Mouse (Mus musculus) MEL (cell line): ENCODE measurements around the gene Thumpd2. TPM values are rescaled to one million over a fixed set of nuclear protein-coding genes. Genes with fewer than 3 reads are reported as not detected.

Experiments
- DNase-seq: peaks from one replicate; pipeline ENCODE4 v3.0.0; 2011; ENCODE audit warnings: low read depth, low spot score
- H3K27ac ChIP-seq: 2 replicates; pipeline ENCODE4 v1.5.1; 2012; ENCODE audit warnings: low read depth, mild to moderate bottlenecking, control low read depth, low read length, moderate library complexity; ENCODE audit not compliant: control insufficient read depth
- H3K27me3 ChIP-seq, 2 experiments: fragments of 150-350 bp in 1 of 2; sonication (generic) in 1 of 2; 2 replicates each; pipeline ENCODE4 v1.6.1; 2012; ENCODE audit warnings: low read length in 2 of 2, mild to moderate bottlenecking in 2 of 2, improper control_type of control experiment in 1 of 2, moderate library complexity in 1 of 2; ENCODE audit not compliant: insufficient read depth in 2 of 2, control insufficient read depth in 1 of 2
- H3K36me3 ChIP-seq, 2 experiments: 2 replicates each; pipeline ENCODE4 v1.6.1; 2012 to 2014; ENCODE audit warnings: low read length in 2 of 2, improper control_type of control experiment in 1 of 2, inconsistent platforms in 1 of 2, mild to moderate bottlenecking in 1 of 2; ENCODE audit not compliant: insufficient read depth in 2 of 2, control insufficient read depth in 1 of 2
- H3K4me1 ChIP-seq, 2 experiments: fragments of 150-350 bp in 1 of 2; sonication (generic) in 1 of 2; 2 replicates each; pipeline ENCODE4 v1.6.1; 2012; ENCODE audit warnings: low read length in 2 of 2, improper control_type of control experiment in 1 of 2, mild to moderate bottlenecking in 1 of 2; ENCODE audit not compliant: insufficient read depth in 2 of 2, control insufficient read depth in 1 of 2
- H3K4me3 ChIP-seq, 2 experiments: fragments of 150-350 bp in 1 of 2; sonication (generic) in 1 of 2; 2 replicates each; pipeline ENCODE4 v1.5.1; 2012; ENCODE audit warnings: low read depth in 2 of 2, low read length in 2 of 2, mild to moderate bottlenecking in 2 of 2, moderate library complexity in 2 of 2, control low read depth in 1 of 2, improper control_type of control experiment in 1 of 2; ENCODE audit not compliant: control insufficient read depth in 1 of 2, insufficient read depth in 1 of 2
- H3K79me2 ChIP-seq: 2 replicates; pipeline ENCODE4 v1.6.1; 2012; ENCODE audit warnings: mild to moderate bottlenecking, low read length, moderate library complexity; ENCODE audit not compliant: control insufficient read depth, poor library complexity, insufficient read depth
- H3K9ac ChIP-seq: 2 replicates; pipeline ENCODE4 v1.6.1; 2012; ENCODE audit warnings: low read depth, mild to moderate bottlenecking, control low read depth, low read length, moderate library complexity; ENCODE audit not compliant: control insufficient read depth, poor library complexity, severe bottlenecking
- H3K9me3 ChIP-seq: fragments of 150-350 bp; sonication (generic); replicated peaks from 2 replicates; pipeline ENCODE4 v1.6.1; 2012; ENCODE audit warnings: mild to moderate bottlenecking, low read length, improper control_type of control experiment, moderate library complexity; ENCODE audit not compliant: insufficient read depth
- CTCF ChIP-seq, 3 experiments: IDR thresholded peaks in 2 of 3; conservative IDR thresholded peaks in 1 of 3; 2 replicates each; pipeline ENCODE4 v1.5.1; 2011 to 2012; ENCODE audit warnings: low read length in 3 of 3, low read depth in 2 of 3, mild to moderate bottlenecking in 2 of 3, improper control_type of control experiment in 1 of 3, inconsistent platforms in 1 of 3, mixed read lengths in 1 of 3, moderate library complexity in 1 of 3; ENCODE audit not compliant: control insufficient read depth in 1 of 3, insufficient read depth in 1 of 3, poor library complexity in 1 of 3, severe bottlenecking in 1 of 3
- ELF1 ChIP-seq: IDR thresholded peaks from 2 replicates; pipeline ENCODE4 v1.6.1; 2014; ENCODE audit warnings: low read depth, mild to moderate bottlenecking, inconsistent platforms, low read length, improper control_type of control experiment, moderate library complexity
- ETS1 ChIP-seq: IDR thresholded peaks from 2 replicates; pipeline ENCODE4 v1.6.1; 2012; ENCODE audit warnings: low read depth, mild to moderate bottlenecking, inconsistent platforms, low read length, improper control_type of control experiment, moderate library complexity
- GABPA ChIP-seq: IDR thresholded peaks from 2 replicates; pipeline ENCODE4 v1.6.1; 2012; ENCODE audit warnings: low read depth, mild to moderate bottlenecking, inconsistent platforms, low read length, improper control_type of control experiment, moderate library complexity
- GATA1 ChIP-seq: IDR thresholded peaks from 2 replicates; pipeline ENCODE4 v1.6.1; 2011; ENCODE audit warnings: low read depth, low read length, improper control_type of control experiment
- MYB ChIP-seq: IDR thresholded peaks from 2 replicates; pipeline ENCODE4 v1.6.1; 2011; ENCODE audit warnings: mild to moderate bottlenecking, low read depth, low read length, improper control_type of control experiment
- NRF1 ChIP-seq: IDR thresholded peaks from 2 replicates; pipeline ENCODE4 v1.6.1; 2014; ENCODE audit warnings: low read depth, mild to moderate bottlenecking, inconsistent platforms, low read length, improper control_type of control experiment, moderate library complexity; ENCODE audit not compliant: poor library complexity, insufficient read depth, severe bottlenecking
- POLR2A ChIP-seq, 2 experiments: IDR thresholded peaks; 2 replicates each; pipeline ENCODE4 v1.6.1; 2011 to 2012; ENCODE audit warnings: low read length in 2 of 2, mild to moderate bottlenecking in 2 of 2, control low read depth in 1 of 2, improper control_type of control experiment in 1 of 2, low read depth in 1 of 2, moderate library complexity in 1 of 2; ENCODE audit not compliant: control insufficient read depth in 1 of 2, insufficient read depth in 1 of 2, poor library complexity in 1 of 2
- RCOR1 ChIP-seq: IDR thresholded peaks from 2 replicates; pipeline ENCODE4 v1.6.1; 2012; ENCODE audit warnings: low read depth, mild to moderate bottlenecking, inconsistent platforms, low read length, improper control_type of control experiment
- TAL1 ChIP-seq: IDR thresholded peaks from 2 replicates; pipeline ENCODE4 v1.6.1; 2012; ENCODE audit warnings: mild to moderate bottlenecking, inconsistent platforms, low read length, moderate library complexity, mixed read lengths
- TBP ChIP-seq: IDR thresholded peaks from 2 replicates; pipeline ENCODE4 v1.8.0; 2011; ENCODE audit warnings: low read depth, low read length, improper control_type of control experiment
- ZKSCAN1 ChIP-seq: IDR thresholded peaks from 2 replicates; pipeline ENCODE4 v1.6.1; 2012; ENCODE audit warnings: low read depth, mild to moderate bottlenecking, inconsistent platforms, low read length, improper control_type of control experiment, moderate library complexity
- ZMIZ1 ChIP-seq: IDR thresholded peaks from 2 replicates; pipeline ENCODE4 v1.6.1; 2012; ENCODE audit warnings: low read depth, mild to moderate bottlenecking, inconsistent platforms, low read length, improper control_type of control experiment, moderate library complexity
- ZNF384 ChIP-seq: IDR thresholded peaks from 2 replicates; pipeline ENCODE4 v1.6.1; 2012; ENCODE audit warnings: low read depth, mild to moderate bottlenecking, inconsistent platforms, low read length, improper control_type of control experiment
- polyA plus RNA-seq, 2 experiments: library from polyadenylated mRNA; stranded (reverse) in 1 of 2; unstranded in 1 of 2; fragments of >175 nt in 1 of 2; fragments of >200 nt in 1 of 2; gene quantifications; 2 replicates each; pipeline versions ENCODE4 v1.2.1 to v1.2.4; 2012; ENCODE audit warnings: low replicate concordance in 2 of 2, low read depth in 1 of 2; ENCODE audit not compliant: insufficient read length in 2 of 2, insufficient read depth in 1 of 2, missing spikeins in 1 of 2
- total RNA-seq: library from RNA; depleted of rRNA; stranded (reverse); fragments of 300-350 nt; gene quantifications from 2 replicates; pipeline ENCODE4 v1.2.3, GENCODE M21; 2012

The Thumpd2 gene
- total and polyA plus RNA-seq, 3 experiments: 15.1 to 15.5 TPM; not detected in 1

DNA sequence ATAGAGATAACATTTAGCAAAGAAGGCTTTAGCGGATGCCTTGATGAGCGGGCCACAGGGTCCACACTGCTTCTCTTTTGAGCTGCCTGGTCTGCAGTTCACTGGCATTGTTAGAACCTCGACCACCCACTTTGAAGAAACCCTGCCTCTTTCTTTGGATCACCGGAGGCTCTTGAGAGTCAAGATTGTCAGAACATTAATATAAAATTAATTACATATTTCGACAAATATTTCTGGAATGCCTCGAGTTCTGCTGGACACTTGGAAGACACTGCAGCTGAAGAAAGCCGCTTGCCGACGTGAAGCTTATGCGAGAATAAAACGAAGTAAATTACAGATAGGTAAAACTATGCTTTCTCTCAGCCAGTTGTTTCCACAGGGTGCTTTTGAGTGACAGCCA is 60.4 kb downstream of the Thumpd2 start:
- Histone ChIP-seq H3K27me3 (no peaks in the 10 kb centered on the region; a peak in 1 of 4 replicates), H3K27ac (no peak overlapping the region), H3K9me3 (no peaks in the 10 kb centered on the region), H3K4me3 (no peak overlapping the region), H3K79me2 (no peaks in the 10 kb centered on the region), H3K9ac (no peak overlapping the region), H3K4me1 (no peaks in the 10 kb centered on the region), H3K36me3 (no peaks in the 10 kb centered on the region)
- no peak for DNase-seq
- TF ChIP-seq GABPA: no peak
- TF ChIP-seq ETS1: no peak
- TF ChIP-seq TAL1: no peak

- Histone ChIP-seq H3K27ac (no peak overlapping the region), H3K9me3 (no peaks in the 10 kb centered on the region), H3K9ac (no peak overlapping the region), H3K36me3 (peaks cover 0 to 2% of the 10 kb centered on the region in 2 experiments; a peak in 1 of 4 replicates), H3K27me3 (no peaks in the 10 kb centered on the region; a peak in 1 of 4 replicates), H3K4me1 (peaks cover 0 to 3% of the 10 kb centered on the region in 2 experiments; a peak in 1 of 4 replicates), H3K79me2 (no peaks in the 10 kb centered on the region), H3K4me3 (no peak overlapping the region)
- no peak for DNase-seq
- TF ChIP-seq ELF1 (no peak), TBP (no peak), MYB (no peak), POLR2A (IDR thresholded peaks at IDR 0.05; ENCODE audit: control insufficient read depth in 1 of 2, insufficient read depth in 1 of 2, low read depth in 1 of 2, low read length in 2 of 2, poor library complexity in 1 of 2) (no peak)
Measured at GRCm38 (mm10) chr17:81002130-81002529, 62.8 kb downstream of the Thumpd2 start.

DNA sequence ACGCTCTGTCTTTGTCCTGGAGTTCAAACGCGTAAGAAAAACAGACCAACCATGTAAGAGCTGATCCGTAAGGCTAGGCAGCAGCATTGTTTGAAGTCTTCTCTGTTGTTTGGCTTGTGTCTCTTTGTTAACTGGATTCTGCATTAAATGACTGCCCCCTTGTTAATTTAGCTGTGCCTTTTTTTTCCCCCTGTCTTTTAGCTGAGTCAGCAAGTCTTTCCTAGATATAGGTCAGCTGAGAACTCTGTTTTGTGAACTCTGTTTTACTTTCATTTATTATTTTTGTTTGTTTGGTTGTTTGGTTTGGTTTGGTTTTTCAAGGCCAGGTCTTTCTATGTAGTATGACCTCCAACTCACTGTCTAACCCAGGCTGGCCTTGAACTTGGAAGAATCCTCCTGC is 63.2 kb downstream of the Thumpd2 start:
- Histone ChIP-seq H3K79me2 (no peaks in the 10 kb centered on the region), H3K9me3 (no peaks in the 10 kb centered on the region), H3K4me3 (no peak overlapping the region), H3K4me1 (peaks cover 0 to 3% of the 10 kb centered on the region in 2 experiments; a peak in 1 of 4 replicates), H3K27me3 (no peaks in the 10 kb centered on the region; a peak in 1 of 4 replicates), H3K36me3 (peaks cover 0 to 2% of the 10 kb centered on the region in 2 experiments; a peak in 1 of 4 replicates), H3K27ac (no peak overlapping the region), H3K9ac (no peak overlapping the region)
- no peak for DNase-seq
- no peak for TF ChIP-seq NRF1
- no peak for TF ChIP-seq CTCF (IDR thresholded peaks at IDR 0.05 in 2 of 3, conservative IDR thresholded peaks at IDR 0.05 in 1 of 3; ENCODE audit: control insufficient read depth in 1 of 3, insufficient read depth in 1 of 3, low read depth in 2 of 3, low read length in 3 of 3, poor library complexity in 1 of 3, severe bottlenecking in 1 of 3)
- TF ChIP-seq RCOR1: no peak
- TF ChIP-seq ZMIZ1: no peak
- TF ChIP-seq POLR2A (IDR thresholded peaks at IDR 0.05; ENCODE audit: control insufficient read depth in 1 of 2, insufficient read depth in 1 of 2, low read depth in 1 of 2, low read length in 2 of 2, poor library complexity in 1 of 2): no peak
- TF ChIP-seq GABPA: no peak
- TF ChIP-seq GATA1: no peak
- TF ChIP-seq ZNF384: no peak
- TF ChIP-seq ZKSCAN1: no peak
- no peak for TF ChIP-seq MYB
